Mouse (Mus musculus) CD4-positive, CD25-positive, alpha-beta regulatory T cell, adult 2 months (primary cell): ENCODE data around the gene Suv39h2.

Experiments used
- DNase-seq: peaks from one replicate; pipeline ENCODE4 v3.0.0-alpha.2; 2012; ENCODE audit warnings: low read depth, low spot score

Suv39h2 gene

DNA sequence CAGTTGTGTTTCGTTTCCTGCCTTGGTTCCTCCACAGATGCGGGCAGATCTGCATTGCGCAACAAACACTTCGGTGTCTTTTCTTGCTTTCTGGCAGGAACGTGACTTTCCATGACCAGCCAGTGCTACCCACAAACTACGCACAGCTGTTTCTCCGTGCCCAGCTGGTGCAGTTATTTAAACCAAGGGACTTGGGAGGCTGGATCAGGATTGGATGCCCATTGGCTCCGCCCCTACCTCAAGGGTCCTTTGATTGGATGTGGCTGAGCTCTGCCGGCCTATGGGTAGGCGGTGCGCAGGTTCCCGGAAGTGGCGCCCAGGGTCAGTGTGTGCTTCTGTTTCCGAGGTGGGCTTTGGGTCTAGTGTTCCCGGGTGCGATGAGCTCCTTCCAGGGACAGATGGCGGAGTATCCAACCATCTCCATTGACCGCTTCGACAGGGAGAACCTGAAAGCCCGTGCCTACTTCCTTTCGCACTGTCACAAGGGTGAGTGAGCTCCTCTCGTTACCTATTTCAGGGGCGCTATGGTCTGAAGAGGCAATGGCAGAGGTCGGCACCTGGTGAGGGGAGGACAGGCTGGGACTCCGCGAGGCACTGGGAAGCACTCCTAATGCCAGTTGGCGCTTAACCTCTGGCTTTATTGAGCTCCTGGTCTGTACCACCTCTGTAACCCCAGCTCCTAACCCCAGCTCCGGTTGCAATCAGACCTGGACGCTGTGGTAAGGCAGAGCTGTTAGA is 50.8 kb downstream of the Suv39h2 start, which contains the start of gene Dclre1c:
TSS of gene Dclre1c (plus strand) at position 291 of the 738 bp plus-strand sequence.
- peak; percentile 94 for DNase-seq

DNA sequence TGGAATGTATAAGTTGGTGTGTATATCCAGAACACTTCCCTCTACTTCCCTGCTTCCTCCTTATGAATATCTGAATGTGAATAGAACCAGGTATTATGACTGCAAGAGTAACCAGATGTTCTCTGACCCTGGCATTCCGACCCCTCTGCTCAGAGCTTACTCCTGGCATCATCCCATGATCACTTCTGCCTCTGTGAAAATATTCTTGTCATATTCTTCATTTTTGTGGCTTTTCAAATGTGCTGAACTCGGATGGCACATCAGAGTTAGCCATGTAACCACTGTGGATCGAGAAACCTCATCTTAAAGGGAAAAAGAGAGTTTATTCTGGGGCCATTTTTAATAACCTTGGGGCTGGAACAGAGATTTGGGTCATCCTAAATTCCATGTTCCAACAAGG is 52.3 kb downstream of the Suv39h2 start, which contains the start of gene Meig1:
TSS of gene Meig1 (minus strand) at position 101 of the 400 bp plus-strand sequence.
- no peak for DNase-seq

DNA sequence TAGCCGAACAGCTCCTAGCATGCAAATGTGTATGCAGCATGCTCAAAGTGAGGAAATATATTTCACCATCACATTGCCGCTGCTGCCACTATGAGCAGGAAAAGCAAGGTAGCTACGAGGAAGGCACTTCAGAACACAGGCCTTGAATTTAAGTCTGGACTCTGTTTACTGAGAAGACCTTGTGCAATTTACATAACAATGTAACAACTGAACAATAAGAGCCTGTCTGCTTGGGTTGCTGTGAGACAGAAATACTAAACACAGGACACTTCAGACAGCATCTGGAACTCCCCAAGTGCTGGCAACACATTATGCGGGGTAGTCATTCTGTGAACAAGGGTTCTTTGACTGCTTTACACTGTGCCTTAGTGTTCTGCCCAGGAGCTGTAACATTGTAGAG is 54.7 kb downstream of the Suv39h2 start:
- no peak for DNase-seq

DNA sequence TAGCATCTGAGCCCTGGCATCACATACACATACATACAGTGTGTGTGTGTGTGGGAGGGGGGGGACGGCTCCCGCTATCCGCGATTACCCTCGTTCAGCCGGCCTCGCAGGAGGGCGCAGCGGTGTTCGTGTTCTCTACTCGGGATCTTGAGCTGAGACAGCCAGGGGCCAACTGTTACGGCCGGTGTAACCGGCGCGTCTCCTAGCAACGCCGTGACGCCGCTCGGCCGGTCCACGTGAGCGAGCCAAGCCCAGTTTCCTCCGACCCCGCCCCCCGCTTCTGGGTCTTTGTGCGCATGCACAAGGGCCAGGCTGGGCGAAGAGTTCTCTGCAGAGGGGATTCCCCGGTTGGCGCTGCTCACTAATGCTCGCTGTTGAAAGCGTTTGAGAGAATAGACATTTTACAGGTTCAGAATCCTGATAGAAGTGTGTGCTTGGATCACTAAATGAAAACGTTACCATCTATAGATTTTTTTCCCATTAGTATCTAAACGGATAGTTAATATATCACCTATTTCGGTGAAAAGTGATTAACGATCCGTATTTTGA is 55.9 kb downstream of the Suv39h2 start:
- peak; percentile 96 for DNase-seq

DNA sequence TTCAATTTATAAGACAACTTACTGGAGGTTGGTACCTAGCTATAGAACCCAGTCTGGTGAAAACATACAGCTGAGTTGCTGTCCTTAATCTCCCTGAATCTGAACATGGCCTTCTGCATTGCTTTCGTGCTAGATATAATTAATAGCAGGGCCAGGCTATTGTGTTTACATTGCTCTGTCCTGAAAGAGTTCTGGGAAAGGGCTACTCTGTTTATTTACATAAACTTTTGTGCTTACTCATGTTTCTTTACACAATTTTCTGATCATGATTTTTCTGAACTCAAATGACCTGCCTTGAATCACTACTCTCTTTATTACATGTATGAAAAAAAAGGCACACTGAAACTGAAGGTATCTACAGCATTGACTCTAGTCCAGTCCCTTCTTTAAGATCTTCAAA is 59.2 kb downstream of the Suv39h2 start:
- DNase-seq = no peak

DNA sequence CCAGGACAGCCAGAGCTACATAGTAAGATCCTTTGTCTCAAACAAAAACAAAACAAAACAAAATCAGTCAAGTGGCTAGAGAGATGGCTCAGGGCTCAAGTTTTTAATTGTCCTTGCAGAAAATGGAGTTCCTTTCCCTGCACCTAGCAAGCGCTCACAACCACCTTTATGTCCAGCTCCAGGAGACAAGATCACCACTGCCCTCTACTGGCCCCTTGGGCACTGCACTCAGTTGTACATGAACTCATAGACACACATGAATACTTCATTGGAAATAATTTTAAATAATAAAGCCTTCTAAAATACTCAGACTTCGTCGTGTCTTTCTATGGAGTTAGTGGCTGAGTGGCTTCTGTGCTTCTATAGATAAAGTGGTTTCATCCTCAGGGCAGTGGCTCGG is 60.6 kb downstream of the Suv39h2 start:
- DNase-seq = peak; percentile 72

DNA sequence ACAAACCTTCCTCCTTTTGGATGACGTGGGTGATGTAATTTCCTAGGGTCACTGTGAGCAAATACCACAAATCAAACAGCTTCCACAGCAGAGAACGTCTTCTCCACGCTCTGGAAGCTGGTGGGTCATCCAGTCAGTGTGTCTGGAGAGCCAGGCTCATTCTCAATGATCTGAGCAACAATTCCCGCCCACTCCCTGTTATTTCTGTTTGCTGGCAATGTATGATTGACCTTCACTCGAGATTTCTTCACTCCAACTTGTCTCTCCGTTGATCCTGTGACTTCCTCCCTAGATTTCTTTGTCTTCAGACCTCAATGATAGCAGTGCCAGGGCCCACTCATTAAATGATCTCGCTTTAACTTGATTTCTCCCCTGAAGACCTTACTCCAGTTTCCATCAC is 67.1 kb downstream of the Suv39h2 start:
- no peak for DNase-seq

DNA sequence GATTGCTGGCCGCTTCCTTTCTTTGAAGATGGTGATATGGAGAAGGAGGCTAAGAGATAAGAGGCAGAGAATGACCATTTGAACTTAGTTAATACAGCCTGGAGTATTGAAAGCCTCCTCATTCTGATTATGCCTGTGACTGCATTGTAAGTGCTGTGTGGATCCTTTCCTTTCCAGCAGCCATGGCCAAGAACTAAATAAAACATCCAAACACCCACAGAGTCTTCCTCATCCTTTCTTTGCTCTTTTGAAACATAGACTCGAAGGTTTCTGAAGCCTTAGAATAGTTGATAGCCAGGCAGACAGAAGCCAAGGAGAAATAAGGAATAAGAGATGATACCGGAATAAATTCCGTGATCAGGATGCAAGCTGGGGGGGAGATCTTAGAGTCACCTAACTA is 68.8 kb downstream of the Suv39h2 start:
- no peak for DNase-seq
